14 mouse cellular contexts compared by ENCODE assay signal in the genomic region with DNA sequence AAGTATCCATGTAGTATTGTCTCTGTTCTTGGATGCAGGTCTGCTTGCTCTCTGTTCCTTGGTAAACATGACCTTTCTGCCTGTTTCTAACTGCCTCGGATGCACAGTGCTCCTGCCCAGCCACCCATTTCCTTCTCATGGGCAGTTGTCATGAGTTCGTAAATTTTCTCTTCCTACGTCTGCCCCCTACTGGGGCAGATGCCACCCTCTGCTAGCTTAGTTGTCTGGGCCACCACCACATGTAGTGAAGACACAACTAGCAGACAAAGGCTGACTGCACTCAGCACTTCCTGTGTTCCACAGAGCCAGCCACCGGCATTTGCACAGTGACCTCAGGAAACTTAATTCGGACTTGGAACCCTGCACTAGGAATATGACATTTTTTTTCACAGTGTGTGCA. TPM values are rescaled to one million over a fixed set of nuclear protein-coding genes. Genes with fewer than 3 reads are reported as not detected.
"Had no signal": no experiment of that assay in that cellular context is flagged by ENCODE, and none has a peak within 500 bp of the region (broad histone marks: within the 10 kb centered on the region; RNA-seq: fewer than 3 reads in every experiment).

No protein-coding gene starts in this region.

RNA-seq across cellular contexts. Expression of a gene that starts 8.3 kb away (rescaled TPM):
- total RNA-seq: heart, postnatal 10 days; heart, postnatal 14 days; heart, postnatal 25 days; heart, postnatal 36 days; heart, postnatal 4 days; hindbrain, postnatal 0 days had no signal

RNA-seq across cellular contexts. Expression of a gene that starts 19.8 kb away (rescaled TPM):
- total RNA-seq: heart, postnatal 10 days; heart, postnatal 14 days; heart, postnatal 25 days; heart, postnatal 36 days; heart, postnatal 4 days; hindbrain, postnatal 0 days; layer of hippocampus, adult 18-20 months; layer of hippocampus, adult 2 months; layer of hippocampus, adult 8-10 months; layer of hippocampus, postnatal 10 days; layer of hippocampus, postnatal 14 days; layer of hippocampus, postnatal 25 days; layer of hippocampus, postnatal 36 days; left cerebral cortex, adult 18-20 months had no signal

RNA-seq across cellular contexts. Expression of a gene that starts 39.0 kb away (rescaled TPM):
- total RNA-seq: heart, postnatal 10 days; heart, postnatal 14 days; heart, postnatal 25 days; heart, postnatal 36 days; heart, postnatal 4 days; hindbrain, postnatal 0 days; layer of hippocampus, adult 18-20 months; layer of hippocampus, adult 2 months; layer of hippocampus, adult 8-10 months; layer of hippocampus, postnatal 10 days; layer of hippocampus, postnatal 14 days; layer of hippocampus, postnatal 25 days; layer of hippocampus, postnatal 36 days; left cerebral cortex, adult 18-20 months had no signal

RNA-seq across cellular contexts. Expression of a gene that starts 52.5 kb away (rescaled TPM):
- total RNA-seq: heart, postnatal 10 days; heart, postnatal 25 days; heart, postnatal 36 days; heart, postnatal 4 days; hindbrain, postnatal 0 days; layer of hippocampus, adult 2 months; layer of hippocampus, adult 8-10 months; layer of hippocampus, postnatal 14 days; layer of hippocampus, postnatal 25 days; layer of hippocampus, postnatal 36 days; left cerebral cortex, adult 18-20 months had no signal
